Mouse (Mus musculus) monocyte, adult 5-6 weeks (primary cell): ENCODE data around the gene Cptp. TPM values are rescaled to one million over a fixed set of nuclear protein-coding genes. Genes with fewer than 3 reads are reported as not detected.

Experiments
- ATAC-seq: fragments of 153-309, 156-312 bp; replicated peaks from 2 replicates; pipeline ENCODE4 v1.8.0; 2017; ENCODE audit warnings: mild to moderate bottlenecking; ENCODE audit not compliant: low TSS enrichment, insufficient number of reproducible peaks, severe bottlenecking, poor library complexity, low FRiP score
- total RNA-seq: library from RNA; stranded (forward); fragments of 200-1000, 200-491, 200-594 nt; gene quantifications from 3 replicates; pipeline ENCODE4 v1.2.3, GENCODE M21; 2017

The Cptp gene
- total RNA-seq, 1 experiment from 2014 or later: 5.7 TPM

GRCm38 (mm10) chr4:155891011-155891471, 21.8 kb upstream of the Cptp start:
- no peak for ATAC-seq

- ATAC-seq: no peak
Observed at GRCm38 (mm10) chr4:155889316-155889715, 20.1 kb upstream of the Cptp start.

GRCm38 (mm10) chr4:155888181-155888580, 18.9 kb upstream of the Cptp start:
- no peak for ATAC-seq

GRCm38 (mm10) chr4:155887674-155888073, 18.4 kb upstream of the Cptp start:
- no peak for ATAC-seq

- no peak for ATAC-seq
Observed at GRCm38 (mm10) chr4:155886330-155886729, 17.1 kb upstream of the Cptp start.

GRCm38 (mm10) chr4:155883587-155883986, 14.3 kb upstream of the Cptp start:
- ATAC-seq: no peak

GRCm38 (mm10) chr4:155871404-155871803, 2.2 kb upstream of the Cptp start:
- ATAC-seq: no peak

GRCm38 (mm10) chr4:155868614-155869298, 484 bp downstream of the Cptp start:
- no peak for ATAC-seq

- no peak for ATAC-seq
Observed at GRCm38 (mm10) chr4:155863001-155863400, 6.2 kb downstream of the Cptp start, which contains the start of gene Tas1r3. Gene Tas1r3 (minus strand): TSS chr4:155863362.

GRCm38 (mm10) chr4:155861787-155862186, 7.5 kb downstream of the Cptp start:
- no peak for ATAC-seq

- ATAC-seq: no peak
Observed at GRCm38 (mm10) chr4:155859318-155859717, 9.9 kb downstream of the Cptp start.

GRCm38 (mm10) chr4:155856881-155857280, 12.4 kb downstream of the Cptp start:
- no peak for ATAC-seq

- ATAC-seq: no peak
Observed at GRCm38 (mm10) chr4:155856071-155856470, 13.2 kb downstream of the Cptp start.

- no peak for ATAC-seq
Observed at GRCm38 (mm10) chr4:155854991-155855390, 14.2 kb downstream of the Cptp start.

GRCm38 (mm10) chr4:155853421-155853820, 15.8 kb downstream of the Cptp start:
- no peak for ATAC-seq

- ATAC-seq: no peak
Observed at GRCm38 (mm10) chr4:155851951-155852411, 17.3 kb downstream of the Cptp start.

GRCm38 (mm10) chr4:155851368-155851767, 17.9 kb downstream of the Cptp start:
- ATAC-seq: no peak

- no peak for ATAC-seq
Observed at GRCm38 (mm10) chr4:155849792-155850451, 19.3 kb downstream of the Cptp start.

GRCm38 (mm10) chr4:155849391-155849790, 19.8 kb downstream of the Cptp start:
- ATAC-seq: no peak

- no peak for ATAC-seq
Observed at GRCm38 (mm10) chr4:155848434-155849095, 20.7 kb downstream of the Cptp start.
